Mouse (Mus musculus) embryonic fibroblast, embryonic 13.5 days (primary cell): ENCODE data around the gene Stxbp3.

ENCODE experiments used
- CTCF ChIP-seq: IDR thresholded peaks from 2 replicates; pipeline ENCODE4 v1.5.1; 2011; ENCODE audit warnings: mild to moderate bottlenecking, control low read depth, low read length, moderate library complexity, borderline replicate concordance; ENCODE audit not compliant: insufficient read depth
- POLR2A ChIP-seq: IDR thresholded peaks from 2 replicates; pipeline ENCODE4 v1.6.1; 2011; ENCODE audit warnings: low read depth, mild to moderate bottlenecking, control low read depth, low read length, moderate library complexity

DNA sequence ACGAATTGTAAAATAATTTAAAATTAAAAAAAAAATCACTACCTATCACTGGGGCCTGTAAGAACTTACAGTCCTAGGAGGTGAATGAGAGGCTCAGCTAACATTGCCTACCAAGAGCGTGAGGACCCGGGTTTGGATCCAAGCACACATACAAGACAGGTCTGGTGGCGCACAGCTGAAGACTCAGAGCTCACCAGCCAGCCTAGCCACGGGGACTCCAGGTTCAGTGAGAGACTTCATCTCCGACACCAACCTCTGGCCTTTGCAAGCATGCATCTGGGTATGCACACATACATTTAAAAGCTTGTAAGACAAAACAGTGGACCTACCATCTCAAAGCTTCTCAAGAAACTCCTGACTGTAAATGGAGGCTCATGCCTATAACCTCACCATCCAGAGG is 3.4 kb downstream of the Stxbp3 start:
- TF ChIP-seq POLR2A (no peak), CTCF (no peak)
